Mouse (Mus musculus) forebrain, embryonic 16.5 days (tissue): Measurements from ENCODE around the gene Abhd5. TPM values are rescaled to one million over a fixed set of nuclear protein-coding genes. Genes with fewer than 3 reads are reported as not detected.
"Not testable (repeated sequence)": the region's sequence is repeated elsewhere in the genome, so short reads cannot be mapped to it uniquely, and the experiment has no call there.

Experiments used
- ATAC-seq: fragments of 200-750 bp; cut with Nextera tagmentation; 2 replicates; pipeline ENCODE4 v1.8.0; 2017; ENCODE audit warnings: mild to moderate bottlenecking, moderate library complexity
- H3K27ac ChIP-seq: fragments of 300-500 bp; sonication (generic); 2 replicates; pipeline ENCODE4 v1.5.1; 2014; ENCODE audit warnings: low read length, control low read depth
- H3K27me3 ChIP-seq: fragments of 300-500 bp; sonication (generic); replicated peaks from 2 replicates; pipeline ENCODE4 v1.6.1; 2014; ENCODE audit warnings: low read length; ENCODE audit not compliant: control insufficient read depth, insufficient read depth
- H3K36me3 ChIP-seq: fragments of 300-500 bp; sonication (generic); 2 replicates; pipeline ENCODE4 v1.6.1; 2014; ENCODE audit not compliant: control insufficient read depth, insufficient read depth
- H3K4me1 ChIP-seq: fragments of 300-500 bp; sonication (generic); replicated peaks from 2 replicates; pipeline ENCODE4 v1.6.1; 2014; ENCODE audit warnings: low read length; ENCODE audit not compliant: control insufficient read depth, insufficient read depth
- H3K4me2 ChIP-seq: fragments of 300-500 bp; sonication (generic); 2 replicates; pipeline ENCODE4 v1.6.1; 2014; ENCODE audit warnings: mild to moderate bottlenecking, low read length, control low read depth
- H3K4me3 ChIP-seq: fragments of 300-500 bp; sonication (generic); replicated peaks from 2 replicates; pipeline ENCODE4 v1.5.1; 2014; ENCODE audit warnings: mild to moderate bottlenecking, low read length, control low read depth
- H3K9ac ChIP-seq: fragments of 300-500 bp; sonication (generic); replicated peaks from 2 replicates; pipeline ENCODE4 v1.6.1; 2014; ENCODE audit warnings: low read depth, low read length, control low read depth
- H3K9me3 ChIP-seq: fragments of 300-500 bp; sonication (generic); 2 replicates; pipeline ENCODE4 v1.6.1; 2016; ENCODE audit warnings: low read length; ENCODE audit not compliant: control insufficient read depth
- WGBS: fragments of 180-500 bp; shearing (Covaris S2); extraction: QIAGEN DNeasy Blood & Tissue Kit; methylation state at CpG from one replicate; pipeline ENCODE4 v1.1.7; 2014; 5-methylcytosine and 5-hydroxymethylcytosine counted together
- polyA plus RNA-seq: library from polyadenylated mRNA; unstranded; fragments of >200 nt; fragmentation: Nextera tagmentation; extraction: Ambion mirVana; gene quantifications from 2 replicates; pipeline ENCODE4 v1.2.1, GENCODE M21; 2015

Gene Abhd5
- 23.0 and 27.4 TPM in 2 replicates for polyA plus RNA-seq

GRCm38 (mm10) chr9:122351303-122352024, at the start of gene Abhd5:
Abhd5 (plus strand) TSS chr9:122351608.
- WGBS = under 1% methylated on average over 82 of the region's 84 CpGs
- Histone ChIP-seq H3K4me3 (peak within 1 kb of the TSS; percentile 81), H3K4me1 (peaks cover 3% of the 10 kb centered on the region; the same call in 1 of the 2 replicates), H3K27me3 (no peaks in the 10 kb centered on the region), H3K27ac (no peak within 1 kb of the TSS; the same call in 1 of the 2 replicates), H3K9me3 (no peaks in the 10 kb centered on the region), H3K4me2 (peak within 1 kb of the TSS; percentile 71), H3K36me3 (no peaks in the 10 kb centered on the region), H3K9ac (peak within 1 kb of the TSS; percentile 83)
- peak; percentile 97 for ATAC-seq

DNA sequence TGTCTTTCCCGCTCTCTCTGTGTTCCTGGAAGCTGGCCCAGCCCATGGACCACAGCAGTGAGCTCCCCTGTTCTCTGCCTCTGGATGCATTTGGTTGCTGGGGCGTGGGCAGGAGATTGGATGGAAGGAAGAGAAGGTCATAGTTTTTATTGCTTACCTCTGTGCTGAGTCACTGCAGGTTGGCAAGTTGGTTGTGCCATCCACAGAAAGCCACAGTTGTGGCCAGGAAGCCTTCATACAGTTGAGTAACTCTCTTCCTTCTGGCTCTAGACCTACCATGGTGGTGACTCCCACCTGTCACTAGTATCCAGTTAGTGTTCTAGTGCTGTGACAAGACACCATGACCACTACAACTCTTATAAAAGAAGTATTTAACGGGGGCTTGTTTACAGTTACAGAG, 46.1 kb upstream of the Abhd5 start:
- H3K36me3 ChIP-seq = no peaks in the 10 kb centered on the region
- H3K27ac ChIP-seq = no peak overlapping the region
- H3K4me2 ChIP-seq = no peak overlapping the region
- H3K4me1 ChIP-seq = peaks cover 3% of the 10 kb centered on the region; the same call in 1 of the 2 replicates
- 60% methylated on average over 3 of the region's 3 CpGs for WGBS
- no peak overlapping the region for H3K4me3 ChIP-seq
- H3K9me3 ChIP-seq = no peaks in the 10 kb centered on the region
- H3K9ac ChIP-seq = no peak overlapping the region
- no peaks in the 10 kb centered on the region for H3K27me3 ChIP-seq
- ATAC-seq = no peak

GRCm38 (mm10) chr9:122309013-122309980, 42.1 kb upstream of the Abhd5 start:
- Histone ChIP-seq H3K27ac (peak overlapping the region; percentile 41; the same call in 1 of the 2 replicates), H3K4me2 (no peak overlapping the region), H3K4me1 (peaks cover 10% of the 10 kb centered on the region; the same call in 1 of the 2 replicates), H3K9ac (no peak overlapping the region), H3K4me3 (no peak overlapping the region), H3K27me3 (no peaks in the 10 kb centered on the region), H3K36me3 (no peaks in the 10 kb centered on the region), H3K9me3 (no peaks in the 10 kb centered on the region)
- ATAC-seq = no peak
- WGBS = 75% methylated on average over 14 of the region's 14 CpGs

DNA sequence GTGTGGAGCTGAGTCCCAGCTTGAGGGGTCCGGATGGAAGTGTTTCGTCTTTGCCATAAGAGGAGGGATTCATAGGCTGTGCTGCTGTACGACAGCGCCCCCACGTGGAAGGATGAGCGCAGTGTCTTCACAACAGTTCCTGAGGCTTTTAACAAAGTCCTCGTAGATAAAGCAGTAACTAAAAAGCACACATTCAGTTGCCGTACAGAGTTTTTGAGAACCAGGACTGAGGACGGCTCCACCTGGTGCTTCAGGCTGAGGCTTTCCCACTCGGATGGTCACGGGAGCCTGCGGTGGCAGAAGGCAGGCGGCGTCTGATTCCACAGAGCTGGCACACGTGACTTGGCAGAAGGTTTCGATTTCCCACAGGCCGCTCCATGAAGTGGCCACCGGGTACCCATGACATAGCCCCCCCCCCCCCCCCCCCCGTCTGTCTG, 40.8 kb upstream of the Abhd5 start:
- Histone ChIP-seq H3K9ac (peak overlapping the region; percentile 57), H3K4me3 (peak overlapping the region; percentile 50), H3K9me3 (no peaks in the 10 kb centered on the region), H3K4me2 (peak overlapping the region; percentile 60), H3K27me3 (no peaks in the 10 kb centered on the region), H3K4me1 (peaks cover 10% of the 10 kb centered on the region; the same call in 1 of the 2 replicates), H3K27ac (peak overlapping the region; percentile 71), H3K36me3 (no peaks in the 10 kb centered on the region)
- peak; percentile 94 for ATAC-seq
- WGBS = under 1% methylated on average over 19 of the region's 19 CpGs

GRCm38 (mm10) chr9:122311051-122311760, 40.2 kb upstream of the Abhd5 start:
- H3K4me3 ChIP-seq = peak overlapping the region; percentile 50
- H3K27me3 ChIP-seq = no peaks in the 10 kb centered on the region
- H3K9me3 ChIP-seq = no peaks in the 10 kb centered on the region
- H3K9ac ChIP-seq = peak overlapping the region; percentile 57
- H3K27ac ChIP-seq = peak overlapping the region; percentile 71
- H3K36me3 ChIP-seq = no peaks in the 10 kb centered on the region
- H3K4me2 ChIP-seq = peak overlapping the region; percentile 60
- peaks cover 10% of the 10 kb centered on the region; the same call in 1 of the 2 replicates for H3K4me1 ChIP-seq
- no peak for ATAC-seq
- 72% methylated on average over 7 of the region's 7 CpGs for WGBS

GRCm38 (mm10) chr9:122312296-122312990, 39.0 kb upstream of the Abhd5 start:
- H3K9me3 ChIP-seq = no peaks in the 10 kb centered on the region
- no peaks in the 10 kb centered on the region for H3K36me3 ChIP-seq
- no peak for ATAC-seq
- 89% methylated on average over 7 of the region's 7 CpGs for WGBS
- H3K4me3 ChIP-seq = no peak overlapping the region
- no peak overlapping the region for H3K9ac ChIP-seq
- no peak overlapping the region for H3K27ac ChIP-seq
- no peak overlapping the region for H3K4me2 ChIP-seq
- peaks cover 10% of the 10 kb centered on the region; the same call in 1 of the 2 replicates for H3K4me1 ChIP-seq
- no peaks in the 10 kb centered on the region for H3K27me3 ChIP-seq

- WGBS = 89% methylated on average over 1 of the region's 1 CpGs
- not testable (repeated sequence) for H3K27me3 ChIP-seq
These were observed 38.3 kb upstream of the Abhd5 start for GRCm38 (mm10) chr9:122313128-122313527.

DNA sequence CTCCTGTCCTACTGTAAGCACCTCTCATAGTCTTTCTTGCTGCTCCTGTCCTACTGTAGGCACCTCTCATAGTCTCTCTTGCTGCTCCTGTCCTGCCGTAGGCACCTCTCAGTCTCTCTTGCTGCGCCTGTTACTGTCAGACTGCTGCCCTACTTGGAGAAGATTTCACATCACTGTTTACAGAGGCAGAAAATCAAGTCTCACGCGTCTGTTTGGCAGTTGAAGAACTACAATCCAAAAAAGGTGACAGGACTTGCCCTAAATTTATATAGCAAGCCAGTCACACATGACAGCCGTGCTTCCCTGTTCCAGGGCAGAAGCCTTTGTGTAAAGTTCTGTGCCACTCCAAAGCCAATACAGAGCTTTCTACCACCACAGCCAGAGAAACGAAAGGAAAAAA, 37.0 kb upstream of the Abhd5 start:
- H3K27me3 ChIP-seq = no peaks in the 10 kb centered on the region
- WGBS = 84% methylated on average over 6 of the region's 6 CpGs
- no peak overlapping the region for H3K27ac ChIP-seq
- H3K4me1 ChIP-seq = peaks cover 10% of the 10 kb centered on the region; the same call in 1 of the 2 replicates
- H3K9ac ChIP-seq = no peak overlapping the region
- no peak for ATAC-seq
- H3K4me2 ChIP-seq = no peak overlapping the region
- H3K9me3 ChIP-seq = no peaks in the 10 kb centered on the region
- H3K4me3 ChIP-seq = no peak overlapping the region
- H3K36me3 ChIP-seq = no peaks in the 10 kb centered on the region

More at GRCm38 (mm10) chr9:122313128-122313527, 38.3 kb upstream of the Abhd5 start:
- not testable (repeated sequence) for H3K4me1 ChIP-seq, H3K9me3 ChIP-seq, H3K4me2 ChIP-seq, H3K9ac ChIP-seq, ATAC-seq, H3K27ac ChIP-seq, H3K36me3 ChIP-seq, H3K4me3 ChIP-seq
